ENCODE assay signal across 8 mouse cellular contexts in the genomic region with DNA sequence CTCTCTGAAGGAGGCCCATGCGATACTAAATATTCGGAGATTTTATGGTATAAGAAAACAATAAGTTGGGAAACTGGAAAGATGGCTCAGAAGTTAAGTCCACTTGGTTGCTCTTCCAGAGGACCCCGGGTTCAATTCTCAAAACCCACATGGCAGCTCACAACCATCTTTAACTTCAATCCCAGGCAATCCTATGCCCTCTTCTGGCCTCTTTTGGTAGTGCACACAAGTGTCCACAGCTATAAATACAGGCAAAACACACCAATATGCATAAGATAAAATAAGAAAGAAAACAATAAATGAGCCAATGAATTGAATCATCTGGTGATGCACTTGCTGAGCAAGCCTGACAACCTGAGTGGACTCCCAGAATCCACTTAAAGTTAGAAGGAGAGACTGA. TPM values are rescaled to one million over a fixed set of nuclear protein-coding genes. Genes with fewer than 3 reads are reported as not detected.
DNase-seq lines count a peak whose midpoint lies in the region; ATAC-seq and TF ChIP-seq lines count a peak whose summit lies in the region.
"Had no signal": no experiment of that assay in that cellular context is flagged by ENCODE, and none has a peak within 500 bp of the region (broad histone marks: within the 10 kb centered on the region; RNA-seq: fewer than 3 reads in every experiment).

No protein-coding gene starts in this region.

- no peak overlapping the region for H3K27ac ChIP-seq in kidney, postnatal 0 days
- no peak overlapping the region for H3K27ac ChIP-seq in neural tube, embryonic 15.5 days (replicated peaks)

- H3K4me1 ChIP-seq in kidney, postnatal 0 days (replicated peaks; ENCODE audit: insufficient read depth, low read length): no peaks in the 10 kb centered on the region
- no peaks in the 10 kb centered on the region for H3K4me1 ChIP-seq in neural tube, embryonic 15.5 days

- 90% methylated on average over 3 of the region's 3 CpGs for WGBS in kidney, postnatal 0 days
- WGBS in neural tube, embryonic 15.5 days: 93% methylated on average over 3 of the region's 3 CpGs

- H3K9me3 ChIP-seq in kidney, postnatal 0 days (replicated peaks; ENCODE audit: low read length): no peaks in the 10 kb centered on the region
- H3K9me3 ChIP-seq in neural tube, embryonic 15.5 days (replicated peaks): no peaks in the 10 kb centered on the region

- no peaks in the 10 kb centered on the region for H3K27me3 ChIP-seq in kidney, postnatal 0 days (ENCODE audit: insufficient read depth, low read length)
- H3K27me3 ChIP-seq in neural tube, embryonic 15.5 days (replicated peaks): no peaks in the 10 kb centered on the region

- no peak overlapping the region for H3K4me2 ChIP-seq in kidney, postnatal 0 days (ENCODE audit: low read length)
- no peak overlapping the region for H3K4me2 ChIP-seq in neural tube, embryonic 15.5 days
- H3K4me2 ChIP-seq: liver, embryonic 11.5 days had no signal

- peak; percentile 48 for TF ChIP-seq CTCF in kidney, postnatal 0 days (IDR thresholded peaks at IDR 0.05; ENCODE audit: low read depth)

- H3K36me3 ChIP-seq in kidney, postnatal 0 days (ENCODE audit: insufficient read depth, low read length): no peaks in the 10 kb centered on the region
- H3K36me3 ChIP-seq in neural tube, embryonic 15.5 days: no peaks in the 10 kb centered on the region

- H3K4me3 ChIP-seq in kidney, postnatal 0 days (replicated peaks; ENCODE audit: low read depth, low read length): no peak overlapping the region
- H3K4me3 ChIP-seq in neural tube, embryonic 15.5 days (replicated peaks): no peak overlapping the region

- DNase-seq in kidney, postnatal 0 days (ENCODE audit: low spot score): no peak
- DNase-seq in kidney, adult 18-20 months: no peak
- DNase-seq in thymus, postnatal 14 days: peak; percentile 30
- no peak for DNase-seq in thymus, adult 18-20 months
- peak; percentile 43 for DNase-seq in cerebellum, adult 9-10 months
- no peak for DNase-seq in spleen, postnatal 14 days (ENCODE audit: low spot score in 2 of 2)

- no peak overlapping the region for H3K9ac ChIP-seq in kidney, postnatal 0 days (ENCODE audit: low read depth, low read length)
- H3K9ac ChIP-seq in neural tube, embryonic 15.5 days (replicated peaks): no peak overlapping the region

- no peak for ATAC-seq in kidney, postnatal 0 days (replicated peaks; ENCODE audit: low FRiP score, low read depth)
- no peak for ATAC-seq in neural tube, embryonic 15.5 days (ENCODE audit: low FRiP score)

RNA-seq across cellular contexts. Expression of a gene that starts 11.3 kb away (rescaled TPM):
- polyA plus RNA-seq in kidney, postnatal 0 days (2015; fragmentation: Nextera tagmentation; extraction: Ambion mirVana): 24.5 and 24.9 TPM in 2 replicates
- 3.1 and 6.5 TPM in 2 replicates for polyA plus RNA-seq in neural tube, embryonic 15.5 days (2015; fragmentation: Nextera tagmentation; extraction: Ambion mirVana)

RNA-seq across cellular contexts. Expression of a gene that starts 39.1 kb away (rescaled TPM):
- 7.2 and 8.3 TPM in 2 replicates for polyA plus RNA-seq in kidney, postnatal 0 days (2015; fragmentation: Nextera tagmentation; extraction: Ambion mirVana)
- 2.5 and 3.6 TPM in 2 replicates for polyA plus RNA-seq in neural tube, embryonic 15.5 days (2015; fragmentation: Nextera tagmentation; extraction: Ambion mirVana)

Comparison
In these comparisons a context has a peak if more than half of its experiments do, and no peak if none do; other contexts are left out.
1. DNase-seq: peak in thymus, postnatal 14 days (single experiment) and cerebellum, adult 9-10 months (single experiment); none in kidney, postnatal 0 days (single experiment), kidney, adult 18-20 months (single experiment), thymus, adult 18-20 months (0 of 2) and spleen, postnatal 14 days (0 of 2).